Mouse (Mus musculus) hindbrain, embryonic 11.5 days (tissue): ENCODE data around the gene Hspa1b. TPM values are rescaled to one million over a fixed set of nuclear protein-coding genes. Genes with fewer than 3 reads are reported as not detected.
"Not testable (repeated sequence)": the region's sequence is repeated elsewhere in the genome, so short reads cannot be mapped to it uniquely, and the experiment has no call there.

Experiments
- ATAC-seq: fragments of 200-750 bp; cut with Nextera tagmentation; 2 replicates; pipeline ENCODE4 v1.8.0; 2017; ENCODE audit warnings: mild to moderate bottlenecking, moderate TSS enrichment, moderate library complexity; ENCODE audit not compliant: low FRiP score
- DNase-seq: peaks from one replicate; pipeline ENCODE4 v3.0.0-alpha.2; 2015; ENCODE audit warnings: low spot score
- H3K27ac ChIP-seq: fragments of 300-500 bp; sonication (generic); 2 replicates; pipeline ENCODE4 v1.5.1; 2014; ENCODE audit warnings: mild to moderate bottlenecking, low read depth, low read length
- H3K27me3 ChIP-seq: fragments of 300-500 bp; sonication (generic); 2 replicates; pipeline ENCODE4 v1.6.1; 2014; ENCODE audit warnings: mild to moderate bottlenecking, low read length, moderate library complexity, mixed read lengths; ENCODE audit not compliant: control insufficient read depth, insufficient read depth
- H3K36me3 ChIP-seq: fragments of 300-500 bp; sonication (generic); 2 replicates; pipeline ENCODE4 v1.6.1; 2014; ENCODE audit warnings: mild to moderate bottlenecking, low read length, moderate library complexity, mixed read lengths; ENCODE audit not compliant: control insufficient read depth, insufficient read depth
- H3K4me1 ChIP-seq: fragments of 300-500 bp; sonication (generic); replicated peaks from 2 replicates; pipeline ENCODE4 v1.6.1; 2014; ENCODE audit warnings: low read length, mixed read lengths; ENCODE audit not compliant: control insufficient read depth, insufficient read depth
- H3K4me2 ChIP-seq: fragments of 300-500 bp; sonication (generic); replicated peaks from 2 replicates; pipeline ENCODE4 v1.6.1; 2014; ENCODE audit warnings: mild to moderate bottlenecking, low read depth, low read length
- H3K4me3 ChIP-seq: fragments of 300-500 bp; sonication (generic); 2 replicates; pipeline ENCODE4 v1.5.1; 2014; ENCODE audit warnings: low read depth, low read length
- H3K9ac ChIP-seq: fragments of 300-500 bp; sonication (generic); 2 replicates; pipeline ENCODE4 v1.6.1; 2014; ENCODE audit warnings: low read depth, low read length
- H3K9me3 ChIP-seq: fragments of 300-500 bp; sonication (generic); 2 replicates; pipeline ENCODE4 v1.6.1; 2016; ENCODE audit warnings: low read length; ENCODE audit not compliant: control insufficient read depth
- WGBS: fragments of 180-500 bp; shearing (Covaris S2); extraction: QIAGEN DNeasy Blood & Tissue Kit; methylation state at CpG from one replicate; pipeline ENCODE4 v1.1.7; 2014; 5-methylcytosine and 5-hydroxymethylcytosine counted together
- polyA plus RNA-seq: library from polyadenylated mRNA; unstranded; fragments of >200 nt; fragmentation: Nextera tagmentation; extraction: Ambion mirVana; gene quantifications from 2 replicates; pipeline ENCODE4 v1.2.1, GENCODE M21; 2014

Hspa1b gene
- polyA plus RNA-seq, 1 experiment from 2014 or later, result 0.15 TPM

DNA sequence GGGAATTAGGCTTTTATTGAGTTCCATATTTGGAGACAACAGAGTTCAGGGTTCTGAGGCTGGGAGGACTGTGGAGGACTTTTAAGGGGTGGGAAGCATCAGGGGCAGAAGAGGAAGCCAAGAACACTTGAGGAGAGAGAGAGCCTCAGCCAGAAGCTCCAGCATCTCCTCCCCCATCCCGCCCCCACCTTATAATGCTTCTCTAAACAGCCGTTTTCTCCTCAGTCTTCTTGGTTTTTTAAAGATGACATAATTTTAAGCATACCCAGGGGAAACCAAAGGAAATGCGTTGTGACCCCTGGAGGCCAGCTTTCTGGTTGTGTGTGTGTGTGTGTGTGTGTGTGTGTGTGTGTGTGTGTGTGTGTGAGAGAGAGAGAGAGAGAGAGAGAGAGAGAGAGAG lies 3.1 kb upstream of the Hspa1b start:
- 27% methylated on average over 3 of the region's 3 CpGs for WGBS
- Histone ChIP-seq H3K36me3 (no peaks in the 10 kb centered on the region), H3K4me2 (no peak overlapping the region), H3K9ac (no peak overlapping the region), H3K9me3 (no peaks in the 10 kb centered on the region), H3K27ac (no peak overlapping the region), H3K4me3 (no peak overlapping the region), H3K4me1 (0 out of 2 replicates have a peak, but pooled peaks cover 2% of the 10 kb centered on the region), H3K27me3 (no peaks in the 10 kb centered on the region)
- DNase-seq (no peak), ATAC-seq (no peak)

DNA sequence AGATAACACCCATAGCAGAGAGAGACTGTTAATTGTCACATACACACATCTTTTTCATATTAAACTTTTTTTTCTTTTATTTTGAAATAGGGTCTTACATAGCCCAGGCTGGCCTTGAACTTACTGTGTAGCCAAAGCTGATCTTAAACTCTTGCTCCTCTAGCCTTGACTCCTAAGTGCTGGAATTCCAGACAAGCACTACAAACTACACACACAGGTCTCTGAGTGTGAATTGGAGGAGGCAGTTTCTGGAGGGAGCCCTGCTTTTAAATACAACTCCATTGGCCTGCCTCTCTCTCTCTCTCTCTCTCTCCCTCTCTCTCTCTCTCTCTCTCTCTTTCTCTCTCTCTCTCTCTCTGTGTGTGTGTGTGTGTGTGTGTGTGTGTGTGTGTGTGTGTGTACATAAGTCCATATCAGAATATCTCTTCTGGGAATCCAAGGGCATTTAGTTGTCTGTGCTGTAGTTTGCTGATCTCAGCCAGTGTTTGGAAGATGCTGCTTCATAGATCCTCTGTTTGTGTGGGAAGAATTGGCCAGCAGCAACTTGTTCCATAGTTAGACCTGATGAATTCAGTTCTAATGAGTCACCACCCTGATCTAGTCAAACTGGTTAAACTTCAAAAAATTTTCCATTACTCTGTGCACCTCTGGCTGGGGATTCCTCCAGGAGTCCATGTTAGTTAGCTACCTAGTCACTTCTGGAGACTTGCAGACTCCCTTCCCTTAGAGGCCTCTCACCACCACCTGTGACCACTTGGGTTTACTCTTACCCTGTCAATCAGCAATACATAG lies 1.9 kb upstream of the Hspa1b start:
- no peaks in the 10 kb centered on the region for H3K9me3 ChIP-seq
- DNase-seq, result no peak

DNA sequence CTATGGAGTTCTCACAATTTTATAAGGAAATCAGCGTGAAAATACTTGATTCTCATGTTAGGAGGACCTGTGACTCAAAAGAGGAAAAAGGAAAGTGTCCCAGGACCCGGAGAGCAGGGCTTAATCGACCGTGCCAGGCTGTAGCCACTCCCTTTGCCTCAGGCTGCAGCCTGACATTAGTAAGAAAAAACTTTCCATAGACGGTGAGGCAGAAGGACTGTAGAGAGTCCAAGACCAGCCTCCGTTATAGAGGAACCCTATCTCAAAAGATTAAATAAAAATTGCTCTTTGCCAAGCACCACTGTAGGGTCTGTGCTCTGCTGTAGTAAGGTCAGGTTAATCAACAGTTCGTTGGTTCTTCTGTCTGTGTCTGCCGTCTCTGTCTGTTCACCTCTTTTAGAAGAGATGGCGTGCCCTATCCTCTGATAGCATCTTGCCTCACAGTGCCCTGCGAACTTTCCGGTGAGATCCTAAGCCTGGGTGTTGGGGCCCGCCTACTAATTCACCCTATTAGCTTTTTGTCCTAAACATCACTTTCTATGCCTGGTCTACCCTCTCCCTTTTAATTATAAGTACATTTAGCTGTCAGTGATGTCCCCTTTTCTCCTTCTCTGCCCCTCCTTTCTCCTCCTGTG lies 960 bp upstream of the Hspa1b start:
- ATAC-seq (no peak), DNase-seq (peak; percentile 25)
- Histone ChIP-seq H3K4me2 (peak overlapping the region; percentile 84), H3K27me3 (peaks cover 11% of the 10 kb centered on the region), H3K27ac (no peak overlapping the region), H3K4me3 (peak overlapping the region; percentile 44), H3K36me3 (no peaks in the 10 kb centered on the region), H3K9ac (peak overlapping the region; percentile 11; the same call in 1 of the 2 replicates), H3K9me3 (no peaks in the 10 kb centered on the region), H3K4me1 (0 out of 2 replicates have a peak, but pooled peaks cover 2% of the 10 kb centered on the region)
- WGBS, result 15% methylated on average over 12 of the region's 12 CpGs

More for the DNA sequence above, 1.9 kb upstream of the Hspa1b start:
- no peak for ATAC-seq
- Histone ChIP-seq H3K27me3 (peaks cover 5% of the 10 kb centered on the region), H3K4me1 (0 out of 2 replicates have a peak, but pooled peaks cover 2% of the 10 kb centered on the region), H3K36me3 (no peaks in the 10 kb centered on the region), H3K9ac (no peak overlapping the region), H3K4me3 (no peak overlapping the region), H3K27ac (no peak overlapping the region), H3K4me2 (no peak overlapping the region)

DNA sequence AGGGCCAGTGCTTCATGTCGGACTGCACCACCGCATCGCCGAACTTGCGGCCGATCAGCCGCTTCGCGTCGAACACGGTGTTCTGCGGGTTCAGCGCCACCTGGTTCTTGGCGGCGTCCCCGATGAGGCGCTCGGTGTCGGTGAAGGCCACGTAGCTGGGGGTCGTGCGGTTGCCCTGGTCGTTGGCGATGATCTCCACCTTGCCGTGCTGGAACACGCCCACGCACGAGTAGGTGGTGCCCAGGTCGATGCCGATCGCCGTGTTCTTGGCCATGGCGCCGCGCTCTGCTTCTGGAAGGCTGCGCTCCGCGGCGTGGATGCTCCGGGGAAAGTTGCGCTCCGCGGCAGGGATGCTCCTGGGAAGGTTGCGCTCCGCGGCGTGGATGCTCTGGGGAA lies 306 bp downstream of the Hspa1b start:
- ATAC-seq, result peak; percentile 54

DNA sequence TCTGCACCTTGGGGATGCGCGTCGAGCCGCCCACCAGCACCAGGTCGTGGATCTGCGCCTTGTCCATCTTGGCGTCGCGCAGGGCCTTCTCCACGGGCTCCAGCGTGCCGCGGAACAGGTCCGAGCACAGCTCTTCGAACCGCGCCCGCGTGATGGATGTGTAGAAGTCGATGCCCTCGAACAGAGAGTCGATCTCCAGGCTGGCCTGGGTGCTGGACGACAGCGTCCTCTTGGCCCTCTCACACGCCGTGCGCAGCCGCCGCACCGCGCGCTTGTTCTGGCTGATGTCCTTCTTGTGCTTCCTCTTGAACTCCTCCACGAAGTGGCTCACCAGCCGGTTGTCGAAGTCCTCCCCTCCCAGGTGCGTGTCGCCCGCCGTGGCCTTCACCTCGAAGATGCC lies 1.1 kb downstream of the Hspa1b start:
- not testable (repeated sequence) for H3K27ac ChIP-seq, H3K4me1 ChIP-seq, H3K36me3 ChIP-seq, H3K4me2 ChIP-seq, H3K9me3 ChIP-seq, ATAC-seq, DNase-seq, H3K9ac ChIP-seq, H3K4me3 ChIP-seq
- 37% methylated on average over 22 of the region's 40 CpGs for WGBS
- H3K27me3 ChIP-seq, result peaks cover 11% of the 10 kb centered on the region

More for the DNA sequence above, 306 bp downstream of the Hspa1b start:
- H3K9ac ChIP-seq, H3K4me1 ChIP-seq, H3K9me3 ChIP-seq, H3K36me3 ChIP-seq, H3K27ac ChIP-seq, DNase-seq: not testable (repeated sequence)
- H3K27me3 ChIP-seq, result peaks cover 11% of the 10 kb centered on the region
- H3K4me2 ChIP-seq, result peak overlapping the region; percentile 84
- WGBS, result 0% methylated on average over 4 of the region's 47 CpGs
- H3K4me3 ChIP-seq, result peak overlapping the region; percentile 44

GRCm38 (mm10) chr17:34957291-34957690 lies 1.7 kb downstream of the Hspa1b start:
- H3K36me3 ChIP-seq, H3K27ac ChIP-seq, H3K9ac ChIP-seq, H3K4me1 ChIP-seq, H3K4me2 ChIP-seq, ATAC-seq, DNase-seq, H3K9me3 ChIP-seq, H3K4me3 ChIP-seq: not testable (repeated sequence)
- H3K27me3 ChIP-seq, result peaks cover 11% of the 10 kb centered on the region
- 30% methylated on average over 25 of the region's 40 CpGs for WGBS

DNA sequence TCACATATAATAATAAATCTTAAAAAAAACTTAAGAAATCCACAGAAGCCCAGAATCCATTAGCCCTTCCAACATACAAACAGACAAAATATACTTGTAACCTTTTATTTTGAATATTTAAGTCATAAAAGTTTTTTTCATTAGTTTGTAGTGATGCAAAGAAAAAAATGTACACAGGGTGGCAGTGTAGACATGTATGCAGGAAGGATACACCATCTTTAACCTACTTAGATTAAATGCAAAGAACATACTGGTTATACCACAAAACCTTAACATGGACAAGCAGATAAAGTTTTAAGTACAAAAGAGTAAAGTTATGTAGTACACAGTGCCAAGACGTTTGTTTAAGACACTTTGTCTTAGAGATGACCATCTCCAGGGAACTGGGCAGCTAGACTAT lies 2.7 kb downstream of the Hspa1b start:
- H3K27ac ChIP-seq, result no peak overlapping the region
- no peaks in the 10 kb centered on the region for H3K9me3 ChIP-seq
- WGBS, result 41% methylated on average over 1 of the region's 1 CpGs
- 0 out of 2 replicates have a peak, but pooled peaks cover 2% of the 10 kb centered on the region for H3K4me1 ChIP-seq
- DNase-seq (no peak), ATAC-seq (no peak)
- peaks cover 11% of the 10 kb centered on the region for H3K27me3 ChIP-seq
- no peaks in the 10 kb centered on the region for H3K36me3 ChIP-seq
- H3K4me3 ChIP-seq, result no peak overlapping the region
- H3K4me2 ChIP-seq, result no peak overlapping the region
- H3K9ac ChIP-seq, result no peak overlapping the region

GRCm38 (mm10) chr17:34955884-34956283 lies 3.2 kb downstream of the Hspa1b start:
- ATAC-seq (no peak), DNase-seq (no peak)
- no peak overlapping the region for H3K4me3 ChIP-seq
- 82% methylated on average over 3 of the region's 3 CpGs for WGBS
- H3K4me2 ChIP-seq, result no peak overlapping the region
- no peak overlapping the region for H3K27ac ChIP-seq
- no peaks in the 10 kb centered on the region for H3K9me3 ChIP-seq
- peaks cover 11% of the 10 kb centered on the region for H3K27me3 ChIP-seq
- 0 out of 2 replicates have a peak, but pooled peaks cover 3% of the 10 kb centered on the region for H3K4me1 ChIP-seq
- no peaks in the 10 kb centered on the region for H3K36me3 ChIP-seq
- H3K9ac ChIP-seq, result no peak overlapping the region
